ENCODE assay signal across 14 mouse cellular contexts in the genomic region with DNA sequence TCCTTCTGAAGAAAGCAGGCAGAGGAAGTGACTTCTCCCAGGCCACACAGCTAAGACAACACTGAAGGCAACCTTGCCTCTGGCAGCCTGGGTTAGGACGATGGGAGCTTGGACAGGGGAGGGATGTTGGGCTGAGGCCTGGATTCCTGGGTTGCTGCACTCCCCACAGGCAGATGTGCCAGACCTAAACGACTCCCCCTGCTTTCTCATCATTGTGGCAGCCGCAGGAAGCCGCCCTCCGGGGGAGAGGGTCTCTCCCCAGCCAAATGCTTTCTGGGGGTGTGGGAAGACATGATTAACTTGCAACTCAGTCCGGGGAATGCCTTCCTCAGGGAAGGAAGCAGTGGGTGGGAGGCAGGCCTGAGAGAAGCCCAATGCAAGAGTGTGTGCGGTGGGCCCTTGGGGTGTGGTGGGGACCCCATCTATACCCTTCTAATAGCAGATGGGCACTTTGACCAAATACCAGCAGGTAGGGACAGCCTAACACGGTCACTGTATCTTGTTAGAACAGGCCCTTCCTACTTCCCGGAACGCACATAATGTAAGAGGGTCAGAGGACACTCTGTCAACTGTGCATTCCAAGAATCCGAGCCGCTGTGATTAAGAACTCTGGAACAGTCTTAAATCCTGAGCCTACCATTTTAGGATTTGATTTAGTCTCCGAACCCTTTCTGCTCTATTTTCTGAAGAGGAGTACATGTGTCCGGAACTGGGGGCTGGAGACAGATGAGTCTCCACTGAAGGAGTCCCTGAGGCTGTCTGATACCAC. TPM values are rescaled to one million over a fixed set of nuclear protein-coding genes. Genes with fewer than 3 reads are reported as not detected.
DNase-seq lines count a peak whose midpoint lies in the region; ATAC-seq lines count a peak whose summit lies in the region.
"Had no signal": no experiment of that assay in that cellular context is flagged by ENCODE, and none has a peak within 500 bp of the region (broad histone marks: within the 10 kb centered on the region; RNA-seq: fewer than 3 reads in every experiment).

No protein-coding gene starts in this region.

- H3K4me3 ChIP-seq in lung, embryonic 15.5 days = no peak overlapping the region
- H3K4me3 ChIP-seq in embryonic facial prominence, embryonic 10.5 days = no peak overlapping the region
- H3K4me3 ChIP-seq in liver, embryonic 12.5 days = no peak overlapping the region
- H3K4me3 ChIP-seq: midbrain, embryonic 13.5 days had no signal

- peaks cover 9% of the 10 kb centered on the region; the same call in 1 of the 2 replicates for H3K27me3 ChIP-seq in lung, embryonic 15.5 days
- H3K27me3 ChIP-seq in embryonic facial prominence, embryonic 10.5 days (replicated peaks; ENCODE audit: low read depth, poor library complexity, severe bottlenecking) = peaks cover 7% of the 10 kb centered on the region; the same call in 1 of the 2 replicates
- no peaks in the 10 kb centered on the region; the same call in 1 of the 2 replicates for H3K27me3 ChIP-seq in liver, embryonic 12.5 days (replicated peaks)
- H3K27me3 ChIP-seq: midbrain, embryonic 13.5 days had no signal

- peaks cover 33% of the 10 kb centered on the region for H3K4me1 ChIP-seq in lung, embryonic 15.5 days
- H3K4me1 ChIP-seq in embryonic facial prominence, embryonic 10.5 days = peaks cover 94% of the 10 kb centered on the region
- peaks cover 26% of the 10 kb centered on the region for H3K4me1 ChIP-seq in liver, embryonic 12.5 days
- H3K4me1 ChIP-seq: midbrain, embryonic 13.5 days had no signal

- DNase-seq in heart, adult 11 months = peak; percentile 94
- no peak for DNase-seq in heart, postnatal 25 days (ENCODE audit: low spot score)
- DNase-seq in lung, postnatal 10 days = no peak
- no peak for DNase-seq in embryonic facial prominence, embryonic 10.5 days (ENCODE audit: low spot score)
- no peak for DNase-seq in left cerebral cortex, adult 11 months (ENCODE audit: low spot score)
- DNase-seq: retina, postnatal 1 day had no signal

- H3K27ac ChIP-seq in lung, embryonic 15.5 days = peak overlapping the region; percentile 71
- H3K27ac ChIP-seq in embryonic facial prominence, embryonic 10.5 days (replicated peaks) = peak overlapping the region; percentile 90
- H3K27ac ChIP-seq in liver, embryonic 12.5 days = peak overlapping the region; percentile 49; the same call in 1 of the 2 replicates
- H3K27ac ChIP-seq: hindbrain, embryonic 14.5 days; midbrain, embryonic 13.5 days had no signal

- no peaks in the 10 kb centered on the region for H3K36me3 ChIP-seq in lung, embryonic 15.5 days
- no peaks in the 10 kb centered on the region for H3K36me3 ChIP-seq in embryonic facial prominence, embryonic 10.5 days (replicated peaks)
- no peaks in the 10 kb centered on the region for H3K36me3 ChIP-seq in liver, embryonic 12.5 days
- H3K36me3 ChIP-seq: midbrain, embryonic 13.5 days had no signal

- intact Hi-C loops in heart, postnatal 25 days (cut with DNase I) = no loop called here

- H3K4me2 ChIP-seq in lung, embryonic 15.5 days = no peak overlapping the region
- H3K4me2 ChIP-seq in liver, embryonic 12.5 days = no peak overlapping the region
- H3K4me2 ChIP-seq: hindbrain, embryonic 14.5 days; midbrain, embryonic 13.5 days had no signal

- H3K9me3 ChIP-seq in lung, embryonic 15.5 days = no peaks in the 10 kb centered on the region
- H3K9me3 ChIP-seq in embryonic facial prominence, embryonic 10.5 days = no peaks in the 10 kb centered on the region
- no peaks in the 10 kb centered on the region for H3K9me3 ChIP-seq in liver, embryonic 12.5 days (replicated peaks)
- H3K9me3 ChIP-seq: midbrain, embryonic 13.5 days had no signal

- 37% methylated on average over 14 of the region's 14 CpGs for WGBS in lung, embryonic 15.5 days
- 47% methylated on average over 14 of the region's 14 CpGs for WGBS in embryonic facial prominence, embryonic 10.5 days
- WGBS in liver, embryonic 12.5 days (ENCODE audit: insufficient replicate concordance) = 54% methylated on average over 14 of the region's 14 CpGs

- H3K9ac ChIP-seq in lung, embryonic 15.5 days = no peak overlapping the region
- no peak overlapping the region for H3K9ac ChIP-seq in liver, embryonic 12.5 days
- H3K9ac ChIP-seq: hindbrain, embryonic 14.5 days; midbrain, embryonic 13.5 days had no signal

- no peak for ATAC-seq in lung, embryonic 15.5 days (ENCODE audit: borderline replicate concordance, extremely low read depth, low FRiP score, low TSS enrichment)
- no peak for ATAC-seq in liver, embryonic 12.5 days
- no peak for ATAC-seq in inflammation-experienced regulatory T-cells, adult 6 months
- ATAC-seq: midbrain, embryonic 13.5 days had no signal

RNA-seq across cellular contexts. Expression of a gene that starts 4.6 kb away (rescaled TPM):
- total RNA-seq in heart, postnatal 25 days (2021) = 1 to 10 TPM; 3.7 TPM
- 7.6 and 8.6 TPM in 2 replicates for polyA plus RNA-seq in lung, embryonic 15.5 days (2015; fragmentation: Nextera tagmentation; extraction: Ambion mirVana)
- 0.45 and 0.72 TPM in 2 replicates for polyA plus RNA-seq in embryonic facial prominence, embryonic 10.5 days (2016; fragmentation: Nextera tagmentation; extraction: Ambion mirVana)
- polyA plus RNA-seq in liver, embryonic 12.5 days (2016; fragmentation: Nextera tagmentation; extraction: Ambion mirVana) = 0.13 TPM in 1 of 2 replicates, not detected in the other
- polyA plus RNA-seq in inflammation-experienced regulatory T-cells, adult 6 months (2017; shearing (Covaris generic)) = not detected

RNA-seq across cellular contexts. Expression of a gene that starts 17.3 kb away (rescaled TPM):
- under 1 TPM in 1 of 2 experiments, not detected in 1; 0.13 TPM for total RNA-seq in heart, postnatal 25 days (2021)
- 0.05 TPM in 2 replicates for polyA plus RNA-seq in lung, embryonic 15.5 days (2015; fragmentation: Nextera tagmentation; extraction: Ambion mirVana)
- polyA plus RNA-seq in embryonic facial prominence, embryonic 10.5 days (2016; fragmentation: Nextera tagmentation; extraction: Ambion mirVana) = 0.05 TPM in 1 of 2 replicates, not detected in the other
- not detected in 2 replicates for polyA plus RNA-seq in liver, embryonic 12.5 days (2016; fragmentation: Nextera tagmentation; extraction: Ambion mirVana)
- polyA plus RNA-seq in inflammation-experienced regulatory T-cells, adult 6 months (2017; shearing (Covaris generic)) = not detected
- total RNA-seq: left cerebral cortex, postnatal 14 days had no signal
- polyA plus RNA-seq: brain, embryonic 14.5 days; frontal cortex, adult 2 months; hindbrain, embryonic 14.5 days had no signal

RNA-seq across cellular contexts. Expression of a gene that starts 23.1 kb away (rescaled TPM):
- total RNA-seq in heart, postnatal 25 days (2021) = under 1 TPM in 1 of 2 experiments, not detected in 1; 0.20 TPM
- 0.13 and 0.30 TPM in 2 replicates for polyA plus RNA-seq in lung, embryonic 15.5 days (2015; fragmentation: Nextera tagmentation; extraction: Ambion mirVana)
- polyA plus RNA-seq in embryonic facial prominence, embryonic 10.5 days (2016; fragmentation: Nextera tagmentation; extraction: Ambion mirVana) = 0.34 and 0.95 TPM in 2 replicates
- not detected in 2 replicates for polyA plus RNA-seq in liver, embryonic 12.5 days (2016; fragmentation: Nextera tagmentation; extraction: Ambion mirVana)
- polyA plus RNA-seq in inflammation-experienced regulatory T-cells, adult 6 months (2017; shearing (Covaris generic)) = not detected

RNA-seq across cellular contexts. Expression of a gene that starts 33.9 kb away (rescaled TPM):
- total RNA-seq in heart, postnatal 25 days (2021) = not detected
- polyA plus RNA-seq in lung, embryonic 15.5 days (2015; fragmentation: Nextera tagmentation; extraction: Ambion mirVana) = 0.67 and 1.1 TPM in 2 replicates
- polyA plus RNA-seq in embryonic facial prominence, embryonic 10.5 days (2016; fragmentation: Nextera tagmentation; extraction: Ambion mirVana) = 1.3 and 1.8 TPM in 2 replicates
- polyA plus RNA-seq in liver, embryonic 12.5 days (2016; fragmentation: Nextera tagmentation; extraction: Ambion mirVana) = 0.14 and 0.15 TPM in 2 replicates
- polyA plus RNA-seq in inflammation-experienced regulatory T-cells, adult 6 months (2017; shearing (Covaris generic)) = 1 to 10 TPM in 2 of 3 experiments, under 1 TPM in 1; 0.92 to 1.6 (median 1.0) TPM
